Mouse (Mus musculus): ENCODE results near the gene 1600002K03Rik.

GRCm38 (mm10) chr10:80189999-80190398, 17.3 kb downstream of the 1600002K03Rik start:
- TF ChIP-seq POLR2A (IDR thresholded peaks at IDR 0.05; ENCODE audit: borderline replicate concordance, insufficient read depth, low read length) = no peak
- no peak for TF ChIP-seq CTCF (IDR thresholded peaks at IDR 0.05; ENCODE audit: borderline replicate concordance, insufficient read depth, low read depth, low read length)

Data from cerebellum, adult 2 months (tissue).